Mouse (Mus musculus): Measurements from ENCODE around the gene Lnpk.

DNA sequence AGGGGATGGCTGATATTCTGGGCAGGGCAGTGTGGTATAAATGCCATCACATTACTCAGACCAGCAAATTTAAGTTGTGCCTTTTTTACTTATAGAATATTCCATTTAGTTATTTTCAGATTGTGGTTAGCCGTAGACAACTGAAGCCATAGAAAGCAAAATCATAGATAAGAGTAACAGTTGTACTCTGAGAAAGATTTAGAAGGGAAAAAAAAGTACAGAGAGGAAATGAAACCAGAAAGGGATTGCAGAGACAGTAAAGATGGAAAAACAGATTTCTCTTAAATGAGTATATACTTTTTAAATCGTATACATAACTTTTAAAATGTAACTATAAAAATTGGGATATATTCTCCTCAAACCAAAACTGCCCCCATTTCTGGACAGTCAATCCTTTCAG, 20.1 kb downstream of the Lnpk start:
- TF ChIP-seq CTCF (IDR thresholded peaks at IDR 0.05; ENCODE audit: low read depth) (no peak), EP300 (IDR thresholded peaks at IDR 0.05; ENCODE audit: low read depth) (no peak)

All from liver, embryonic 14.5 days (tissue).